Mouse (Mus musculus) embryonic facial prominence, embryonic 13.5 days (tissue): Measurements from ENCODE around the gene E330034G19Rik. TPM values are rescaled to one million over a fixed set of nuclear protein-coding genes. Genes with fewer than 3 reads are reported as not detected.

Experiments used
- ATAC-seq: fragments of 200-750 bp; cut with Nextera tagmentation; 2 replicates; pipeline ENCODE4 v1.8.0; 2017; ENCODE audit warnings: low read depth; ENCODE audit not compliant: insufficient number of reproducible peaks, insufficient read depth, low FRiP score, low TSS enrichment
- H3K27ac ChIP-seq: fragments of 300-500 bp; sonication (generic); 2 replicates; pipeline ENCODE4 v1.5.1; 2015; ENCODE audit warnings: moderate library complexity, mild to moderate bottlenecking, inconsistent platforms
- H3K27me3 ChIP-seq: fragments of 300-500 bp; sonication (generic); 2 replicates; pipeline ENCODE4 v1.6.1; 2015; ENCODE audit warnings: mild to moderate bottlenecking, inconsistent platforms
- H3K36me3 ChIP-seq: fragments of 300-500 bp; sonication (generic); 2 replicates; pipeline ENCODE4 v1.6.1; 2015; ENCODE audit warnings: mild to moderate bottlenecking, inconsistent platforms
- H3K4me1 ChIP-seq: fragments of 300-500 bp; sonication (generic); 2 replicates; pipeline ENCODE4 v1.6.1; 2015; ENCODE audit warnings: inconsistent platforms
- H3K4me2 ChIP-seq: fragments of 300-500 bp; sonication (generic); 2 replicates; pipeline ENCODE4 v1.6.1; 2015; ENCODE audit warnings: moderate library complexity, mild to moderate bottlenecking, inconsistent platforms
- H3K4me3 ChIP-seq: fragments of 300-500 bp; sonication (generic); 2 replicates; pipeline ENCODE4 v1.5.1; 2015; ENCODE audit warnings: mild to moderate bottlenecking, inconsistent platforms
- H3K9ac ChIP-seq: fragments of 300-500 bp; sonication (generic); 2 replicates; pipeline ENCODE4 v1.6.1; 2015; ENCODE audit warnings: mild to moderate bottlenecking, inconsistent platforms
- H3K9me3 ChIP-seq: fragments of 300-500 bp; sonication (generic); 2 replicates; pipeline ENCODE4 v1.6.1; 2016; ENCODE audit warnings: inconsistent platforms
- WGBS: fragments of 180-500 bp; shearing (Covaris S2); methylation state at CpG from one replicate; pipeline ENCODE4 v1.1.7; 2015; ENCODE audit warnings: mixed read lengths; 5-methylcytosine and 5-hydroxymethylcytosine counted together
- polyA plus RNA-seq: library from polyadenylated mRNA; unstranded; fragments of >200 nt; fragmentation: Nextera tagmentation; extraction: Ambion mirVana; gene quantifications from 2 replicates; pipeline ENCODE4 v1.2.1, GENCODE M21; 2015

E330034G19Rik gene
- polyA plus RNA-seq, 1 experiment from 2014 or later = not detected

DNA sequence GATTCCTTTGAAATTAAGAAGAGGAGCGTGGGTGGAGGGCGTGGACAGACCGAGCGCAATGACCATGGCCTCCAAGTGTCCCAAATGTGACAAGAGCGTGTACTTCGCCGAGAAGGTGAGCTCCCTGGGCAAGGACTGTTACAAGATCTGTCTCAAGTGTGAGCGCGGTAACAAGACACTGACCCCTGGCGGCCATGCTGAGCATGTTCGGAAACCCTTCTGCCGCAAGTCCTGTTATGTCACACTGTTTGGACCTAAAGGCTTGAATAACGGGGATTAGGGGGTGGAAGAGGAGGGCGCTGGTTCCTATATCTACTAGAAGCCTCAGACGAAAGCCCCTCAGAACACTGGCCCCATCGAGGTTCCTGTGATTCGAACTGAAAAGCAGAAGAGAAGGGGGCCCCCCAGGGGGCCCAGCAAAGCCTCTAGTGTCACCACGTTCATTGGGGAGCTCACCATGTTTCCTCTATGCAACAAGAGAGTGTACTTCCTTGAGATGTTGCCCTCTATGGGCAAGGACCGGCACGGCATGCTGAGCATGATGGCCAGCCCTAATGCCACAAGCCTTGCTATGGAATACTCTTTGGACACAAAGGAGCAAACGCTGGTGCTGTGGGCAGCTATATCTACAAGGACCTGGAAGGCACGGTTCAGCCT lies 65.4 kb downstream of the E330034G19Rik start:
- Histone ChIP-seq H3K4me2 (no peak overlapping the region; the same call in 1 of the 2 replicates), H3K9me3 (no peaks in the 10 kb centered on the region), H3K4me3 (no peak overlapping the region), H3K27me3 (0 out of 2 replicates have a peak, but pooled peaks cover 2% of the 10 kb centered on the region), H3K36me3 (no peaks in the 10 kb centered on the region), H3K4me1 (no peaks in the 10 kb centered on the region), H3K9ac (no peak overlapping the region), H3K27ac (no peak overlapping the region)
- WGBS = 62% methylated on average over 22 of the region's 22 CpGs
- ATAC-seq = no peak

Other genes with a start within 250 kb of the E330034G19Rik start
- 27.3 and 34.2 TPM in 2 replicates for gene Dlg5, start 47.3 kb upstream of the E330034G19Rik start, polyA plus RNA-seq
- 22.0 and 24.3 TPM in 2 replicates for gene Polr3a, start 193.8 kb downstream of the E330034G19Rik start, polyA plus RNA-seq
- gene Rps24, start 193.9 kb downstream of the E330034G19Rik start, polyA plus RNA-seq = 1,123 and 1,186 TPM in 2 replicates